Mouse (Mus musculus) limb, embryonic 10.5 days (tissue): Measurements from ENCODE around the gene Dvl3. TPM values are rescaled to one million over a fixed set of nuclear protein-coding genes. Genes with fewer than 3 reads are reported as not detected.

Source experiments
- DNase-seq: peaks from one replicate; pipeline ENCODE4 v3.0.0-alpha.2; 2017; ENCODE audit warnings: low spot score
- H3K27ac ChIP-seq: fragments of 300-500 bp; sonication (generic); 2 replicates; pipeline ENCODE4 v1.5.1; 2016; ENCODE audit warnings: mild to moderate bottlenecking
- H3K27me3 ChIP-seq: fragments of 300-500 bp; sonication (generic); 2 replicates; pipeline ENCODE4 v1.6.1; 2016; ENCODE audit warnings: low read depth, mild to moderate bottlenecking; ENCODE audit not compliant: poor library complexity, severe bottlenecking
- H3K36me3 ChIP-seq: fragments of 300-500 bp; sonication (generic); 2 replicates; pipeline ENCODE4 v1.6.1; 2016; ENCODE audit warnings: mild to moderate bottlenecking, moderate library complexity
- H3K4me1 ChIP-seq: fragments of 300-500 bp; sonication (generic); 2 replicates; pipeline ENCODE4 v1.6.1; 2016
- H3K4me3 ChIP-seq: fragments of 300-500 bp; sonication (generic); 2 replicates; pipeline ENCODE4 v1.5.1; 2016; ENCODE audit warnings: mild to moderate bottlenecking, moderate library complexity
- H3K9me3 ChIP-seq: fragments of 300-500 bp; sonication (generic); replicated peaks from 2 replicates; pipeline ENCODE4 v1.6.1; 2016; ENCODE audit warnings: mild to moderate bottlenecking
- WGBS: fragments of 180-500 bp; shearing (Covaris S2); methylation state at CpG from one replicate; pipeline ENCODE4 v1.1.7; 2016; 5-methylcytosine and 5-hydroxymethylcytosine counted together
- polyA plus RNA-seq: library from polyadenylated mRNA; unstranded; fragments of >200 nt; fragmentation: Nextera tagmentation; extraction: Ambion mirVana; gene quantifications from 2 replicates; pipeline ENCODE4 v1.2.1, GENCODE M21; 2016

Dvl3 gene
- polyA plus RNA-seq, 1 experiment from 2014 or later = 33.5 TPM

GRCm38 (mm10) chr16:20536081-20536665 is 19.4 kb downstream of the Dvl3 start:
- Histone ChIP-seq H3K36me3 (peaks cover 67% of the 10 kb centered on the region), H3K4me3 (peak overlapping the region; percentile 72), H3K9me3 (no peaks in the 10 kb centered on the region), H3K27ac (peak overlapping the region; percentile 90), H3K27me3 (no peaks in the 10 kb centered on the region), H3K4me1 (peaks cover 26% of the 10 kb centered on the region)
- WGBS = 39% methylated on average over 9 of the region's 9 CpGs
- DNase-seq = no peak

- Histone ChIP-seq H3K36me3 (peaks cover 67% of the 10 kb centered on the region), H3K9me3 (no peaks in the 10 kb centered on the region), H3K27me3 (no peaks in the 10 kb centered on the region), H3K27ac (no peak overlapping the region), H3K4me3 (peak overlapping the region; percentile 72), H3K4me1 (peaks cover 26% of the 10 kb centered on the region)
- WGBS = 53% methylated on average over 5 of the region's 5 CpGs
- no peak for DNase-seq
Measured at GRCm38 (mm10) chr16:20537071-20537471, 20.3 kb downstream of the Dvl3 start.

- H3K4me3 ChIP-seq = no peak overlapping the region
- 56% methylated on average over 6 of the region's 6 CpGs for WGBS
Measured at GRCm38 (mm10) chr16:20537601-20538320, 21.0 kb downstream of the Dvl3 start.

GRCm38 (mm10) chr16:20539649-20540048 is 22.9 kb downstream of the Dvl3 start:
- H3K4me3 ChIP-seq = no peak overlapping the region
- H3K36me3 ChIP-seq = peaks cover 69% of the 10 kb centered on the region
- H3K27ac ChIP-seq = no peak overlapping the region
- DNase-seq = no peak
- no peaks in the 10 kb centered on the region for H3K9me3 ChIP-seq
- WGBS = 81% methylated on average over 3 of the region's 3 CpGs
- H3K4me1 ChIP-seq = peaks cover 26% of the 10 kb centered on the region
- H3K27me3 ChIP-seq = no peaks in the 10 kb centered on the region

More at GRCm38 (mm10) chr16:20537601-20538320, 21.0 kb downstream of the Dvl3 start:
- H3K27me3 ChIP-seq = no peaks in the 10 kb centered on the region
- H3K36me3 ChIP-seq = peaks cover 67% of the 10 kb centered on the region
- no peaks in the 10 kb centered on the region for H3K9me3 ChIP-seq
- H3K27ac ChIP-seq = no peak overlapping the region
- DNase-seq = no peak
- peaks cover 26% of the 10 kb centered on the region for H3K4me1 ChIP-seq

GRCm38 (mm10) chr16:20540438-20540837 is 23.7 kb downstream of the Dvl3 start:
- Histone ChIP-seq H3K27ac (no peak overlapping the region), H3K27me3 (no peaks in the 10 kb centered on the region), H3K36me3 (peaks cover 77% of the 10 kb centered on the region), H3K9me3 (no peaks in the 10 kb centered on the region), H3K4me3 (no peak overlapping the region), H3K4me1 (peaks cover 26% of the 10 kb centered on the region)
- DNase-seq = no peak
- 86% methylated on average over 4 of the region's 4 CpGs for WGBS

- H3K36me3 ChIP-seq = peaks cover 65% of the 10 kb centered on the region
- H3K27ac ChIP-seq = no peak overlapping the region
- H3K27me3 ChIP-seq = no peaks in the 10 kb centered on the region
- DNase-seq = no peak
- no peaks in the 10 kb centered on the region for H3K9me3 ChIP-seq
- WGBS = 94% methylated on average over 10 of the region's 10 CpGs
- H3K4me1 ChIP-seq = peaks cover 19% of the 10 kb centered on the region
- no peak overlapping the region for H3K4me3 ChIP-seq
Measured at GRCm38 (mm10) chr16:20545696-20546095, 28.9 kb downstream of the Dvl3 start.

GRCm38 (mm10) chr16:20547423-20547822 is 30.6 kb downstream of the Dvl3 start:
- H3K36me3 ChIP-seq = peaks cover 64% of the 10 kb centered on the region
- 65% methylated on average over 5 of the region's 5 CpGs for WGBS

GRCm38 (mm10) chr16:20548096-20548948 is 31.5 kb downstream of the Dvl3 start, which contains the start of gene Abcf3:
Abcf3 (plus strand) TSS chr16:20548577.
- under 1% methylated on average over 56 of the region's 56 CpGs for WGBS
- Histone ChIP-seq H3K4me1 (peaks cover 19% of the 10 kb centered on the region), H3K4me3 (peak within 1 kb of the TSS; percentile 81), H3K27me3 (no peaks in the 10 kb centered on the region), H3K27ac (peak within 1 kb of the TSS; percentile 76), H3K9me3 (no peaks in the 10 kb centered on the region), H3K36me3 (peaks cover 66% of the 10 kb centered on the region)
- DNase-seq = peak; percentile 96

More at GRCm38 (mm10) chr16:20547423-20547822, 30.6 kb downstream of the Dvl3 start:
- DNase-seq = no peak
- Histone ChIP-seq H3K4me3 (peak overlapping the region; percentile 81), H3K9me3 (no peaks in the 10 kb centered on the region), H3K27me3 (no peaks in the 10 kb centered on the region), H3K27ac (no peak overlapping the region; the same call in 1 of the 2 replicates), H3K4me1 (peaks cover 19% of the 10 kb centered on the region)

GRCm38 (mm10) chr16:20549161-20549560 is 32.4 kb downstream of the Dvl3 start:
- Histone ChIP-seq H3K4me1 (peaks cover 19% of the 10 kb centered on the region), H3K4me3 (peak overlapping the region; percentile 81), H3K27me3 (no peaks in the 10 kb centered on the region), H3K36me3 (peaks cover 67% of the 10 kb centered on the region), H3K27ac (peak overlapping the region; percentile 76), H3K9me3 (no peaks in the 10 kb centered on the region)
- DNase-seq = no peak
- 50% methylated on average over 9 of the region's 9 CpGs for WGBS

GRCm38 (mm10) chr16:20551691-20552090 is 34.9 kb downstream of the Dvl3 start:
- 94% methylated on average over 5 of the region's 5 CpGs for WGBS
- no peak for DNase-seq
- Histone ChIP-seq H3K27ac (no peak overlapping the region), H3K27me3 (no peaks in the 10 kb centered on the region), H3K4me1 (peaks cover 19% of the 10 kb centered on the region), H3K36me3 (peaks cover 64% of the 10 kb centered on the region), H3K4me3 (no peak overlapping the region), H3K9me3 (no peaks in the 10 kb centered on the region)

GRCm38 (mm10) chr16:20552594-20552993 is 35.8 kb downstream of the Dvl3 start:
- H3K36me3 ChIP-seq = peaks cover 71% of the 10 kb centered on the region
- no peaks in the 10 kb centered on the region for H3K9me3 ChIP-seq
- DNase-seq = no peak
- no peak overlapping the region for H3K27ac ChIP-seq
- H3K4me3 ChIP-seq = no peak overlapping the region
- H3K27me3 ChIP-seq = no peaks in the 10 kb centered on the region
- H3K4me1 ChIP-seq = peaks cover 14% of the 10 kb centered on the region
- WGBS = 84% methylated on average over 1 of the region's 1 CpGs

- no peak for DNase-seq
- 91% methylated on average over 6 of the region's 6 CpGs for WGBS
- no peaks in the 10 kb centered on the region for H3K9me3 ChIP-seq
- H3K36me3 ChIP-seq = peaks cover 91% of the 10 kb centered on the region
- H3K4me3 ChIP-seq = no peak overlapping the region
- no peaks in the 10 kb centered on the region for H3K4me1 ChIP-seq
- no peak overlapping the region for H3K27ac ChIP-seq
- H3K27me3 ChIP-seq = no peaks in the 10 kb centered on the region
Measured at GRCm38 (mm10) chr16:20555000-20555399, 38.2 kb downstream of the Dvl3 start.

GRCm38 (mm10) chr16:20557381-20557780 is 40.6 kb downstream of the Dvl3 start:
- Histone ChIP-seq H3K4me3 (no peak overlapping the region), H3K27ac (no peak overlapping the region), H3K27me3 (no peaks in the 10 kb centered on the region), H3K4me1 (no peaks in the 10 kb centered on the region), H3K36me3 (peaks cover 92% of the 10 kb centered on the region), H3K9me3 (no peaks in the 10 kb centered on the region)
- DNase-seq = no peak
- 68% methylated on average over 7 of the region's 7 CpGs for WGBS
